Comparison of ENCODE assay signal across 9 mouse cellular contexts in the genomic region with DNA sequence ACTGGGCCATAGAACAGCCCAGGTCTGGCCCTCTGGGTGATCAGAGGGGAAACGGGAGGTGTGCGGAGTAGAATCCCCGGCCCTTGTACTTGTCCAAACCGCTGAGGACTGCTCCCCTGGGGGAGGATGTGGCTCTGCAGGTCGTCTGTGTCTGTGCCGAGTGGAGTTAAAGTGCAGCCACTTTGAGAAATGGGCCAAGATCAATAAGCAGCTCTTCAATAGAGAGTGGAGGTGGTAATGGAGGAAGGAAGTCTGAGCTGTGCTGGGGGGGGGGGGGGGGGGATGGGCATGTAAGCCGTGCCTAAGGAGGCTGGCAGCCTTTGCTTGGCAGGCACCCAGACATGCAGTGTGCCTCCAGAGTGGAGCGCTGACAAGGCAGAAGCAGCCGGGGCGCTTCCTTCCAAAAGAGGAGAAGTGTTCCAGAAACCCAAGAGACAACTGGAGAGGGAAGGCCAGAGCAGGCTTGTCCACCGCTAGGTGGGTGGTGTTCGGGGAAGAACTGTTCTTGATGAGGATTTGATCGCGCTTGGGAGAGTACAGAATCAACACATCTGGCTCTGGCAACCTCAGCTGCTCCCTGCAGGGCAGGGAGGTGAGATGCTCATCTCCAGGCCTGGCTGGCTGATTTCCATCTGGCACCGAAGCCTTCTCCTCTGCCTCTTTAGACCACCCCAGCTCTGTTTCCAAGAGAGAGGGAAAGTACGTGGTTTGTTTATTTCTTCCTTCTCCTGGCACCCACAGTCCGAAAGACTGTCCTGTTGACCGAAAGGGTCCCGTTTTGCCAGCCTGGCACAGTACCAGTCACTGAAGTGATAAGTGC. TPM values are rescaled to one million over a fixed set of nuclear protein-coding genes. Genes with fewer than 3 reads are reported as not detected.
DNase-seq lines count a peak whose midpoint lies in the region; ATAC-seq and TF ChIP-seq lines count a peak whose summit lies in the region.
"Had no signal": no experiment of that assay in that cellular context is flagged by ENCODE, and none has a peak within 500 bp of the region (broad histone marks: within the 10 kb centered on the region; RNA-seq: fewer than 3 reads in every experiment).

No protein-coding gene starts in this region.

- H3K4me3 ChIP-seq in bone marrow macrophage, adult 2 months (ENCODE audit: insufficient read depth, low read length), result 0 out of 2 replicates have a peak overlapping the region, but pooled peaks have one; percentile 3
- H3K4me3 ChIP-seq in intestine, embryonic 15.5 days (replicated peaks), result no peak overlapping the region
- H3K4me3 ChIP-seq in lung, embryonic 15.5 days, result no peak overlapping the region

- no peaks in the 10 kb centered on the region for H3K9me3 ChIP-seq in intestine, embryonic 15.5 days
- H3K9me3 ChIP-seq in lung, embryonic 15.5 days, result no peaks in the 10 kb centered on the region

- peak; percentile 78 to 87 for DNase-seq in left cerebral cortex, adult 18-20 months (ENCODE audit: low spot score in 2 of 2)
- DNase-seq in left cerebral cortex, adult 11 months (ENCODE audit: low spot score), result no peak
- DNase-seq in gastrocnemius, adult 18-20 months (ENCODE audit: low spot score), result peak; percentile 69
- peak; percentile 29 for DNase-seq in splenic B cell, adult 2 months (ENCODE audit: low read depth, low spot score)
- DNase-seq in spleen, postnatal 14 days (ENCODE audit: low spot score in 2 of 2), result no peak

- H3K9ac ChIP-seq in intestine, embryonic 15.5 days, result no peak overlapping the region
- no peak overlapping the region for H3K9ac ChIP-seq in lung, embryonic 15.5 days

- ATAC-seq in intestine, embryonic 15.5 days, result no peak
- no peak for ATAC-seq in lung, embryonic 15.5 days (ENCODE audit: borderline replicate concordance, extremely low read depth, low FRiP score, low TSS enrichment)

- H3K27ac ChIP-seq in bone marrow macrophage, adult 2 months (ENCODE audit: insufficient read depth, low read depth, low read length), result peak overlapping the region; percentile 56
- H3K27ac ChIP-seq in intestine, embryonic 15.5 days, result peak overlapping the region; percentile 36; the same call in 1 of the 2 replicates
- H3K27ac ChIP-seq in lung, embryonic 15.5 days, result peak overlapping the region; percentile 34

- WGBS in intestine, embryonic 15.5 days, result 53% methylated on average over 19 of the region's 19 CpGs
- 28% methylated on average over 19 of the region's 19 CpGs for WGBS in lung, embryonic 15.5 days

- TF ChIP-seq POLR2A in bone marrow macrophage, adult 2 months (IDR thresholded peaks at IDR 0.05; ENCODE audit: borderline replicate concordance, low read depth, low read length), result no peak

- H3K36me3 ChIP-seq in intestine, embryonic 15.5 days, result peaks cover 7% of the 10 kb centered on the region; the same call in 1 of the 2 replicates
- peaks cover 11% of the 10 kb centered on the region for H3K36me3 ChIP-seq in lung, embryonic 15.5 days
- peaks cover 2% of the 10 kb centered on the region; the same call in 1 of the 2 replicates for H3K36me3 ChIP-seq in splenic B cell, adult 2 months (ENCODE audit: control insufficient read depth, insufficient read depth, low read length, poor library complexity, severe bottlenecking)

- peaks cover 16% of the 10 kb centered on the region for H3K4me1 ChIP-seq in bone marrow macrophage, adult 2 months (ENCODE audit: control insufficient read depth, insufficient read depth, low read length)
- peaks cover 28% of the 10 kb centered on the region for H3K4me1 ChIP-seq in intestine, embryonic 15.5 days (replicated peaks)
- peaks cover 41% of the 10 kb centered on the region for H3K4me1 ChIP-seq in lung, embryonic 15.5 days

- peak overlapping the region; percentile 14; the same call in 1 of the 2 replicates for H3K4me2 ChIP-seq in intestine, embryonic 15.5 days (replicated peaks)
- H3K4me2 ChIP-seq in lung, embryonic 15.5 days, result peak overlapping the region; percentile 24

- H3K27me3 ChIP-seq in intestine, embryonic 15.5 days (replicated peaks), result no peaks in the 10 kb centered on the region
- peaks cover 9% of the 10 kb centered on the region; the same call in 1 of the 2 replicates for H3K27me3 ChIP-seq in lung, embryonic 15.5 days
- peaks cover 3% of the 10 kb centered on the region; the same call in 1 of the 2 replicates for H3K27me3 ChIP-seq in splenic B cell, adult 2 months (ENCODE audit: control insufficient read depth, insufficient read depth, low read length, poor library complexity, severe bottlenecking)

- no peak; the same call in 1 of the 2 replicates for TF ChIP-seq CTCF in bone marrow macrophage, adult 2 months (IDR thresholded peaks at IDR 0.05; ENCODE audit: low read depth, low read length)

RNA-seq across cellular contexts. Expression of a gene that starts 3.0 kb away (rescaled TPM):
- total RNA-seq in left cerebral cortex, adult 18-20 months (2021), result 10 to 100 TPM; 12.6 to 15.3 TPM
- polyA plus RNA-seq in bone marrow macrophage, adult 2 months (2012; ENCODE audit: insufficient read depth, insufficient read length, missing spikeins), result not detected in 2 replicates
- 10 to 100 TPM; 16.8 to 17.8 TPM for total RNA-seq in gastrocnemius, adult 18-20 months (2021)
- 13.8 and 14.8 TPM in 2 replicates for polyA plus RNA-seq in intestine, embryonic 15.5 days (2015; fragmentation: Nextera tagmentation; extraction: Ambion mirVana)
- 18.1 and 20.4 TPM in 2 replicates for polyA plus RNA-seq in lung, embryonic 15.5 days (2015; fragmentation: Nextera tagmentation; extraction: Ambion mirVana)

RNA-seq across cellular contexts. Expression of a gene that starts 16.9 kb away (rescaled TPM):
- total RNA-seq in left cerebral cortex, adult 18-20 months (2021), result 10 to 100 TPM; 11.6 to 12.3 TPM
- 35.0 and 35.2 TPM in 2 replicates for polyA plus RNA-seq in bone marrow macrophage, adult 2 months (2012; ENCODE audit: insufficient read depth, insufficient read length, missing spikeins)
- total RNA-seq in gastrocnemius, adult 18-20 months (2021), result 1 to 10 TPM; 4.8 to 5.7 TPM
- polyA plus RNA-seq in intestine, embryonic 15.5 days (2015; fragmentation: Nextera tagmentation; extraction: Ambion mirVana), result 40.1 and 41.2 TPM in 2 replicates
- 39.6 and 40.4 TPM in 2 replicates for polyA plus RNA-seq in lung, embryonic 15.5 days (2015; fragmentation: Nextera tagmentation; extraction: Ambion mirVana)

RNA-seq across cellular contexts. Expression of a gene that starts 17.3 kb away (rescaled TPM):
- total RNA-seq in left cerebral cortex, adult 18-20 months (2021), result 10 to 100 TPM; 17.2 to 18.3 TPM
- polyA plus RNA-seq in bone marrow macrophage, adult 2 months (2012; ENCODE audit: insufficient read depth, insufficient read length, missing spikeins), result 6.9 and 7.5 TPM in 2 replicates
- 1 to 10 TPM; 2.8 to 3.2 TPM for total RNA-seq in gastrocnemius, adult 18-20 months (2021)
- 5.7 and 5.9 TPM in 2 replicates for polyA plus RNA-seq in intestine, embryonic 15.5 days (2015; fragmentation: Nextera tagmentation; extraction: Ambion mirVana)
- 8.2 and 9.4 TPM in 2 replicates for polyA plus RNA-seq in lung, embryonic 15.5 days (2015; fragmentation: Nextera tagmentation; extraction: Ambion mirVana)

RNA-seq across cellular contexts. Expression of a gene that starts 38.7 kb away (rescaled TPM):
- not detected for total RNA-seq in left cerebral cortex, adult 18-20 months (2021)
- polyA plus RNA-seq in bone marrow macrophage, adult 2 months (2012; ENCODE audit: insufficient read depth, insufficient read length, missing spikeins), result not detected in 2 replicates
- not detected for total RNA-seq in gastrocnemius, adult 18-20 months (2021)
- polyA plus RNA-seq in intestine, embryonic 15.5 days (2015; fragmentation: Nextera tagmentation; extraction: Ambion mirVana), result 0.37 TPM in 1 of 2 replicates, not detected in the other
- polyA plus RNA-seq in lung, embryonic 15.5 days (2015; fragmentation: Nextera tagmentation; extraction: Ambion mirVana), result 0.63 and 0.64 TPM in 2 replicates

RNA-seq across cellular contexts. Expression of a gene that starts 42.6 kb away (rescaled TPM):
- under 1 TPM; 0.16 to 0.49 TPM for total RNA-seq in left cerebral cortex, adult 18-20 months (2021)
- polyA plus RNA-seq in bone marrow macrophage, adult 2 months (2012; ENCODE audit: insufficient read depth, insufficient read length, missing spikeins), result 0.59 and 2.7 TPM in 2 replicates
- under 1 TPM; 0.05 to 0.07 TPM for total RNA-seq in gastrocnemius, adult 18-20 months (2021)
- polyA plus RNA-seq in intestine, embryonic 15.5 days (2015; fragmentation: Nextera tagmentation; extraction: Ambion mirVana), result 0.73 and 0.94 TPM in 2 replicates
- 0.25 and 0.99 TPM in 2 replicates for polyA plus RNA-seq in lung, embryonic 15.5 days (2015; fragmentation: Nextera tagmentation; extraction: Ambion mirVana)
- polyA plus RNA-seq: limb, embryonic 11.5 days had no signal

Comparison
In these comparisons a context has a peak if more than half of its experiments do, and no peak if none do; other contexts are left out.
1. DNase-seq: peak in left cerebral cortex, adult 18-20 months (2 of 2), gastrocnemius, adult 18-20 months (single experiment) and splenic B cell, adult 2 months (single experiment); none in left cerebral cortex, adult 11 months (single experiment) and spleen, postnatal 14 days (0 of 2).
2. RNA of a gene that starts 3.0 kb away (polyA plus RNA-seq): 18.1 to 20.4 TPM in lung, embryonic 15.5 days and 13.8 to 14.8 TPM in intestine, embryonic 15.5 days; not detected in bone marrow macrophage, adult 2 months; every median in the first group is over 10 times any median in the second.
3. Peak in every context shown above with its lines, with median percentiles within 50 percentile points of each other: H3K27ac ChIP-seq.